Mouse (Mus musculus) kidney, postnatal 4 days (tissue): Measurements from ENCODE around the gene Copg1.
A peak's percentile ranks its signal among the peaks of the same experiment; 100 is the strongest.

ENCODE experiments used
- DNase-seq, 2 experiments: peaks; one replicate each; pipeline ENCODE4 v3.0.0; 2021; ENCODE audit warnings: mixed read lengths in 2 of 2

Gene Copg1

DNA sequence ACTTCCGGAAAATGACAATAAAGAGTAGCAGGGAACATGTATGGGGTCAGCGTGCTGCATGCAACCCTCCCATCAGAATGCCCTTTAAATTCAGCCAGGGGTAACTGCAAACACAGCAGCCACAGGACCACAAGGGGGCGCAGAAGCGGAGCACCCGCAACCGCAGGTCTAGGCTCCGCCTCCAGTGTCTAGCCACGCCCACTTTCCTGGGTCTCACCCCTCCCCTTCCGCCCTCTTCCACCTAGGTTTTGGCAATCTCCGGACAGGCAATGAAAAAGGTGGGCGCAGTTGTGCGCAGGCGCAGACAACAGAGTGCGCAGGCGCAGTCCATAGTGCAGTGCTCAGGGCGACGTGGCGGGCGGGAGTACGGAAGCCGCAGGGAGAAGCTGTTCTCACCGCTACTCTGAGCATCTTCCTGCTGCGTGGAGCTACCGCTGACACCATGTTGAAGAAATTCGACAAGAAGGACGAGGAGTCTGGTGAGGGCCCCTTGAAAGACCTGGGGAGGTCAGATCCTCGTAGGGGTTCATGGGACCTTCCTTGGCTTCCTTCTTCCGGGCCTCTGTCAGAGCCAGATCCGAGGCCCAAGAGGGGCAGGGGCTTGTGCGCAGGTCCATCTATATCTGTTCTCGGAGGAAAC is at the start of gene Copg1:
TSS of gene Copg1 (plus strand) at position 221 of the 640 bp plus-strand sequence.
- peak; percentile 100 for DNase-seq

DNA sequence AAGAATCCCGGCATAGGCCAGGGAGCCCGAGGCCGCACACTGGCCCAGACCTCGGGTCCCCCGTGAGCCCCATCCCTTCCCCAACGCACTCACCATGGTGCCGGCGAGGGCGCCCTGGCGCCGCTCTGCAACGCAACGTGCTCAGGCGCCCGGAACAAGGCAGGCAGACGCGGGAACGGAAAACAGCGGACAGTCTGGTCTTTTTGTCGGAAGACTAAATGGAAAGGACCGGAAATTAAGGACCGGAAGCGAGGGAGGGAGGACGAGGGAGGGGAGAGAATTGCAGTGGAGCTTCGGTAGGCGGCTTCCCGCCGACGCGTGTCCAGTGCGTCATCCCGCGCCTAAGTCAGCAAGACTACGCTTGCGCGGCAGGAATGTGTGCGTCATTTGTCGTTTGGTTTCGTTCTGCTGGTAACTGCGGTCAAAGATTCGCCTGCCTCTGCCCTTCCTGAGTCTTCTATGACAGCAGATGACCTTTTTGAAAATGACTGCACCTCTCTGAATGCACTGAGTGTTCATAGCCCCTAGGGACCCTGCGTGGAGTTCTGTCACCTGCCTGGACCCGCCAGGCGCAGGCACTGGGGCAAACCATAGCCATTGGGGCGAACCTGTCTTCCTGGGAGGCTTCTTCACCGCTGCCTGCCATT is 48.9 kb upstream of the Copg1 start, which contains the start of gene Isy1:
TSS of gene Isy1 (minus strand) at position 248 of the 647 bp plus-strand sequence.
- peak; percentile 93 to 96 for DNase-seq

DNA sequence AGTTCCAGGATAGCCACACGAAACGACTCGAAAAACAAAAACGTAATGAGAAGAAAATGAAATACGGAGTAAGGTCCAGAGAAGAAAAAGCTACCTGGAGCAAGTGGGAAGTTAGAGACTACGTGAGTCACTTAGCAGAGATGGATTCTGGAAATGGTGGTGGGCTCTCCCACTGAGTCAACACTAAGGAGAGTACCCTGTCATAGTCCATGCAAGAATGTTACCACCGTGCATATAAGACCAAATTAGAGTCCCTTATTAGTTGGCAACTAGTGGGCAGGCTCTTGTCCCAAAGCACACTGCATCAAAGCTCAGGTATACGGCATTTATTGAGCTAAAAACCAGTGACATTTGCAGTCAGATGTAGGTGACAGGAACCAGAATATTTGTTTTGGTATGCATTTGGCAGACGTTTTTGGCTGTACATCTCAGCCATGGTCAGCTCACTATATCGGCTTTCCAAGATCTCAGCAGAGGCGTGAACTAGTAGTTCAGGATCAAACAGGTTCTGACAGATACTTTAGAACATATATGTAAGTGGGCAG is 47.7 kb upstream of the Copg1 start:
- no peak for DNase-seq

DNA sequence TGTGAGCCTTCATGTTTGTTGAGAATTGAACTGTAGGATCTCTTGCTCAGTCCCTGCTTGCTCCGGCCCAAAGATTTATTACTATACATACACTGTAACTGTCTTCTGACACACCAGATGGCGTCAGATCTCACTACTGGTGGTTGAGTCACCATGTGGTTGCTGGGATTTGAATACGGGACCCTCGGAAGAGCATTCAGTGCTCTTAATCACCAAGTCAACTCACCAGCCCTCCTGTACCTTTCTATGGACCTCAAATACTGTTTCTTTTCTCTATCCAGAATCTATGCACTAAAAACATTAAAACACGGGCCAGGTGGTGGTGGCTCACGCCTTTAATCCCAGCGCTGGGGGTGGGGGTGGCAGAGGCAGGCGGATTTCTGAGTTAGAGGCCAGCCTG is 46.0 kb upstream of the Copg1 start:
- no peak for DNase-seq

- peak in 1 of 2 experiments; percentile 24 for DNase-seq
Measured at GRCm38 (mm10) chr6:87842254-87842653, 45.4 kb upstream of the Copg1 start.

DNA sequence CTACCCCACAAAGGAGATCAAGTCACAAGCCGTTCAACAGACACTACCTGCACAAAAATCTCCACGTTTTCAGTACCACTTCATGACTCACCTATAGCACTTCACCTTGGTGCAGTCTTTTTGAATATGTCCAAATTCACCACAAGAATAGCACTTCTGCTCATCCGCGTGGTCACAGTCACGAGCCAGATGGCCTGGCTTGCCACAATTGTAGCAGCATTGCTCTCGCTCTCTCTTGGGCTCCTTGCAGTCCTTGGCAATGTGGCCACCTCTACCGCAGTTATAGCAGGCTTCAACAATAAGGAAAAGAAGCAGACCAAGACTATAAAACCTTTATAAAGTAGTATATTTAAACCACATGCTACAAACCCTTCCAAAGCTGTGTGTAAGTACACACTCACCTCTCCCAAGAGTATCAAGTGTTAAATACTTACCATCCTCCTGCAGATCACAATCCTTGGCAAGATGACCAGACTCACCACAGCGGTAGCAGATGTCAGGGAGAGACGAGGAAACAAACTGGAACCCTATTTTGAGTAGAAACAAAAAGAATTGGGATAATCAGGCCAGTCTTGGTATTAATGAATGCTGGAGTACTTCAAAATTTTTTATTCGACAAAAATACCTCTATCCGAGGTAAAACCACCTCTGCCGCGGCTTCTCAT is 42.5 kb upstream of the Copg1 start:
- no peak for DNase-seq

DNA sequence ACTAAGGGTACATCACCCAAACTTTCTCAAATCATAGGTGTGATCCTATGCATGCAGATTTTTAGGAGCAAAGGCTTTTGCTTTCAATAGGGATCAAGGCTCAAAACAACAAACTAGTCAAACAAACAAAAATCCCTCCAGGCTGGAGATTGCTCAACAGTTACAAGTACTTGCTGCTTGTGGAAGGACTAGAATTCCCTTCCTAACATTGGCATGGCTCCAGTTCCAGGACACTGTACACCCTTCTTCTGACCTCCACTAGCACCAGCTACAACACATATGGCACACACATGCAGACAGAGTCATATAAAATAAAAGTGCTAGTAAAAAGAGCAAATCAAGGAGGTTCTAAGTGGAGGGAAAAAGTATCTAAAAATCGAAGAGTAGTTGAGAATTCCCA is 40.8 kb upstream of the Copg1 start:
- DNase-seq = no peak

- DNase-seq = peak in 1 of 2 experiments; percentile 44
Measured at GRCm38 (mm10) chr6:87849780-87850154, 37.8 kb upstream of the Copg1 start.

- peak; percentile 64 to 79 for DNase-seq
Measured at GRCm38 (mm10) chr6:87850155-87850899, 37.3 kb upstream of the Copg1 start.

DNA sequence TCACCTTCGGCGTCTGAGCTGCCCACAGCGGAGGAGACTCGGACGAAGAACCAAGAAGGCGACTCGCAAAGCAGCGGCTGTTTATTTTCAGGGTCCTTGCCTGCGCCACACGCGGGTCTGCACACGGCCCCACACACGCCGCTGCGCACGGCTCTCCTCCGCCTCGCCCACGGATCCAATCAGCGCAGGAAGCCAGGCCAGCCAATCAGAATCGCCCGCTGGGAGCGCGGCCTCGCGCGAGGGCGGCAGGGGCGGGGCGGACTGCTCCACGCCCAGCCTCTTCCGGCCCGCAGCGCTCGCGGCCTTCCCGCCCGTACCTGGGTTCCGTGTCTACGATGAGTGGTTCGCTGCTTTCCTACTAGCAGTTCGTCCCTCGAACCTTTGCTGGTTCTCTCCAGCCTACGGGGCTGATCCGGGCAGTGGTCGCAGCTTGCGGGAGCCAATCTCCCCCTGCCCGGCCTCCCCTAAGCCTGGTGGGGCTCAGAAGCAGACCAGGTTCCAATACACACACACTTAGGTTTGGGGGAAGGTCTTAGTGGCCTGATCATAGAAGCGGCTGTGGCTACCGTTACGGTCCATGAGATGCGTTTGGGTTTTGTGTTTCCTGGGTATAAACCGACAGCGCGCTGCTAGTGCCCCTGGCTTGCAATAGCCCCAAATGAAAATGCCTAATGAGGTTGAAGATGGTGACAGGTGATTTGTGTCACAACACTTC is 36.6 kb upstream of the Copg1 start, which contains the start of gene Cnbp:
TSS of gene Cnbp (minus strand) at position 207 of the 715 bp plus-strand sequence.
- DNase-seq = peak; percentile 98 to 99

DNA sequence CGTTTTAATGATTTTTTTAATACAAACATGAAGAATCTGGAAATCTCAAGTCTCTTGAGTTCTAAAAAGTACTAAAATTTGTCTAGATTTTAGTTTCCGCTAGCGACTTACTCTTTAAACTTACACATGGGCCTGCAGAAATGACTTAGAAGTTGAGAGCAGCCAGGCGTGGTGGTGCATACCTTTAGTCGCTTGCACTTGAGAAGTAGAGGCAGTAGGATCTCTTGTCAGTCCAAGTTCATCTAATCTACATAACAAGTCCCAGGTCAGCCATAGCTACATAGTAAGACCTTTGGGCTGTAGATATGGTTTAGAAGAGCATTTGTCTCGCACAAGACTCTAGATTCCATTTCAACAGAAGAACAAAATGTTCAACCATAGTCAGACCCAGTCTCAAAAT is 35.7 kb upstream of the Copg1 start:
- no peak for DNase-seq

DNA sequence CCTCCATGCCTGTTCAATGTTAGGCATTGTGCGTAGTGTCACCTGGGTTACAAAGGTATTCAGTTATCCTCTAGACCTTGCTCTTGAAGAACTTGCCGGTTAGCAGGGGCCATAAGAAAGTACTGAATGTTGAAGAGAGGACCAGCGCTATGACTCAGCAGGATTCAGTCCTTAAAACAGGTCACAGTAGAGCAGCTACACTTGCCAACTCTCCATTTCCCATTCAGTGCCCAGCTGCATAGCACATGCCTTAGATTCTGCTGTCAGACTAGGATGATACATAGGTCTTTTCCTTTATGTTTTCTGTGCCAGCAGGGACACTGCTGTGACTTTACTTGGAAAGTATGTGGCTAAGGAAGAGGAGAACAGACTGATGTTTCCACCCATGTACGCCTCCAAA is 34.2 kb upstream of the Copg1 start:
- DNase-seq = no peak

DNA sequence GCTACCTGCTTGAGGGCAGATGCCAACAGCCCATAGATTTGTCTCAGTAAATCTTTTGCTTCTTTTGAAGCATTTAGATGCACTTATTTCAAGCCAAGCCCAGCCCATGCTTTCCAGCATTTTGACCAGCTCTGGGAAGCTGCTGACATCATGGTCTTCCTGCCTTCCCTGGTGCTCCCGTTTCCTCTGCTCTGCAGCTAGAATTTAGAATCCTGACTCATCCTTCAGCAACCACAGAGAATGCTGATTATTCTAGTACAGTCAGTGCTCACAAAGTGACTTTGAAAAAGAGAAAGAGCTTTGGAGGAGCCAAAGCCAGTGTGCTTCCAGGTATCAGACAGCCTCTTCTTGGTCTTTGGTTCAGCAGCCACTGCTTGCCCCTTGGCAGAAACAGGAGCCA is 30.5 kb upstream of the Copg1 start:
- no peak for DNase-seq

GRCm38 (mm10) chr6:87866211-87866610 is 21.4 kb upstream of the Copg1 start:
- no peak for DNase-seq

DNA sequence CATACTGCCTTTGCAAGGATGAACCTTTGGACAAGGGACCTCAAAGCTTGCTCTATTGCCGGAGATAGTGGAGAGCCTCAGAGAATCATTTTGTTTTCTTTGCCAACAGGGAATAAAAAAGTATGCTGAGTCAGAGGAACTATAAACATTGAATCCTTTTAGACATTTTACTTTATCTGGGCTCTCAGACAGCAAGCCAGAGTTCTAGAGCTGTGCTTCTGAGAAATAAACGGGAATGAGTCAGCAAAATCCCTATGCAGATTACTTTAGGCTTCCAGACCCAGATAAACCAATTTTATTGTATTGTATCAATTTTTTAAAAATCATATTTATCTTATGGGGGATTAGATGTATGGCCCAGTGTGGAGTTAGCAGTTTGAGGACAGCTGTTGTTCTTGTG is 20.4 kb upstream of the Copg1 start:
- no peak for DNase-seq

- DNase-seq = peak; percentile 77 to 83
Measured at GRCm38 (mm10) chr6:87868871-87869506, 18.6 kb upstream of the Copg1 start.

DNA sequence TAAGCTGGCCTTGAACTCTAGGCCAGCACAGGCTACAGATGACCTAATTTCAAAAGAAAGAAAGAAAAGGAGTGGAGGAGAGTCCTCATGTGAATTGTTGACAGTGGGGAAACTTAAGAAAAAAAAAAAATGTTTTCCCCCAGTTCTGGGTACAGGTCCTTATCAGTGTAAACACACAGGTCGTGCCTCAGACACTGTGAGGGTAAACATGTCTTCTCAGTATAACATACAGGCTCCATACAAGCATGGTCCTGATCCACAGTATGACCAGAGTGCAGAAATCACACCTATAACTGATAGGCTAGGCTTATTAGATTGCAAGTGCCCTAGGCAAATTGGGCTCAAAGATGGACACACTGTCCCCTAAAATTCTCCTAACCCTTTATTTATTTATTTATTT is 17.2 kb upstream of the Copg1 start:
- no peak for DNase-seq

DNA sequence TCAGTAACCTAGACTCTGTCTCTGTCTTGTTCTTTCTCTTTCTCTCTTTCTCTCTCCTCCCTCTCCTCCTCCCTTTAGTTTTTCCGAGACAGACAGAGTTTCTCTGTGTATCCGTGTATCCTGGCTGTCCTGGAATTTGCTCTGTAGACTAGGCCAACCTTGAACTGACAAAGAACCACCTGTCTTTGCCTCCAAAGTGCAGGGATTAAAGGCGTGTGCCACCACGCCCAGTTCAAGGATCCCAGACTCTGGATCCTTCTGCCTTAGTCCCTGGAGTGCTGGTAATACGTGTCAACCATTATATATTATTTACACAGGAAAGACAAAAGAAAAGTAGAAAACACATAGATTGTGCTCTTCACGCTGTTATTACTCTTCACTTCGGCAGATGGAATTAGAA is 16.4 kb upstream of the Copg1 start:
- no peak for DNase-seq

GRCm38 (mm10) chr6:87873104-87873503 is 14.5 kb upstream of the Copg1 start:
- DNase-seq = no peak

DNA sequence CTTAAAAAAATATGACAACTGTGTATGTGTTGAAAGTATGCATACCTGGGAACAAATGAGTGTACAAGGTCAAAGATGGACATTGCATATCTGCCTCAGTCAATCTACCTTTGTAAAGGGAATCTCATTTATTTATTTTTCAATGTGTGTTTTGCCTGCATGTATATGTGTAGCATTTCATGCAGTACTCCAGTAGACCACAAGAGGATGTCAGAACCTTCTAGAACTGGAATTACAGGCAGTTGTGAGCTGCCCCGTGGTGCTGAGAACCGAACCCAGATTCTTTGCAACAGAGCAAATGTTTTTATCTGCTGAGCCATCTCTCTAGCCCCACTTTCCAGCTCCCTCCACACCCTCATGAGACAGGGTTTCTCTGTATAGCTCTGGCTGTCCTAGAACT is 13.7 kb upstream of the Copg1 start:
- no peak for DNase-seq

DNA sequence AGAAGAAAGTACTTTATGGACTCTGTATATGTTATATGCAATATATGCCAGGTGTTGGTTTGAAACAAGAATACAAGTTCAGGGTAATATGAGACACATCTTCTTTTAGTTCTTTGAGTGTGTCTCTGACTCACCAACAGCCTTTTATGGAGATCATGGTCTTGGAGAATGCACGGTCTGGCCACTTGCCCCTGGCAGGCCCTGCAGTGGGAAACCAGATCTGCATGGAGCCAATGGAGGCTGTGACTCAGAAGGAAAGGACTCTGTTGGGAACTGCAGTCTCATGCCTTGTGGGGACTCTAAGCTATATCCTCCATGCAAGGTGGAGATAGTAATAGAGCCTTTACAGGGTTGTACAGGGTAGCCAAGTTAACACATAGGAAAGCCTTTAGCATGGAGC is 12.5 kb upstream of the Copg1 start:
- no peak for DNase-seq

DNA sequence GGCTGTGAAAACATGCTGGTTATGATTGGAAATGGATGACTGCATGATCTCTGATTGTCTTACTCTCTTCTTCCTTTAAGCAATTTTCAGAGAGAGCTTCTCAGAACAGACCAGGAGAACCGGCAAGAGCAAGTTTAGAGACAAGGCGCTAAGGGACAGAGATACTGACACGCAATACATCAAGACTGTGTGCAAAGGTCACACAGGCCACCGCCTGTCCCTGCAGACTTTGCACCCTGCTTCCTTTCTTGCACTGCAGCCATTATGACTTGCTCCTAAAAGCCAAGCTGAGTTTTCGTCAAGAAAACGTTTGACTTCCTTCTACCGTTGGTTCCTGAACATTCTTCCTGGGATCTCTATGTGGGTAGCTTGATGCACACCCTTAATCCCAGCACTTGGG is 12.1 kb upstream of the Copg1 start:
- no peak for DNase-seq
